Comparison of ENCODE assay signal across 10 mouse cellular contexts in genomic region chr5:148146200-148146823, GRCm38 (mm10).
DNase-seq lines count a peak whose midpoint lies in the region; ATAC-seq and TF ChIP-seq lines count a peak whose summit lies in the region.
"Had no signal": no experiment of that assay in that cellular context is flagged by ENCODE, and none has a peak within 500 bp of the region (broad histone marks: within the 10 kb centered on the region; RNA-seq: fewer than 3 reads in every experiment).

No protein-coding gene starts in this region.

- TF ChIP-seq POLR2A in kidney, adult 2 months (IDR thresholded peaks at IDR 0.05; ENCODE audit: low read depth, low read length) = no peak

- H3K36me3 ChIP-seq in forebrain, embryonic 16.5 days (ENCODE audit: control insufficient read depth, insufficient read depth) = no peaks in the 10 kb centered on the region
- no peaks in the 10 kb centered on the region for H3K36me3 ChIP-seq in hindbrain, postnatal 0 days (ENCODE audit: insufficient read depth, low read length)
- no peaks in the 10 kb centered on the region for H3K36me3 ChIP-seq in kidney, adult 2 months (ENCODE audit: control insufficient read depth, insufficient read depth, low read length)

- H3K27me3 ChIP-seq in forebrain, embryonic 16.5 days (replicated peaks; ENCODE audit: control insufficient read depth, insufficient read depth, low read length) = no peaks in the 10 kb centered on the region
- H3K27me3 ChIP-seq in hindbrain, postnatal 0 days (ENCODE audit: insufficient read depth, low read length) = no peaks in the 10 kb centered on the region
- no peaks in the 10 kb centered on the region for H3K27me3 ChIP-seq in kidney, adult 2 months (replicated peaks; ENCODE audit: control insufficient read depth, insufficient read depth, low read length)

- peaks cover 10% of the 10 kb centered on the region for H3K4me1 ChIP-seq in forebrain, embryonic 16.5 days (replicated peaks; ENCODE audit: control insufficient read depth, insufficient read depth, low read length)
- peaks cover 6% of the 10 kb centered on the region; the same call in 1 of the 2 replicates for H3K4me1 ChIP-seq in hindbrain, postnatal 0 days (ENCODE audit: insufficient read depth, low read length)
- H3K4me1 ChIP-seq in kidney, adult 2 months (ENCODE audit: control insufficient read depth, insufficient read depth, low read length) = no peaks in the 10 kb centered on the region

- H3K27ac ChIP-seq in forebrain, embryonic 16.5 days (ENCODE audit: low read length) = no peak overlapping the region; the same call in 1 of the 2 replicates
- peak overlapping the region; percentile 60 for H3K27ac ChIP-seq in hindbrain, postnatal 0 days
- H3K27ac ChIP-seq in kidney, adult 2 months (ENCODE audit: insufficient read depth, low read depth, low read length) = no peak overlapping the region
- H3K27ac ChIP-seq: liver, embryonic 14.5 days had no signal

- no peak overlapping the region for H3K4me3 ChIP-seq in forebrain, embryonic 16.5 days (replicated peaks; ENCODE audit: low read length)
- no peak overlapping the region for H3K4me3 ChIP-seq in hindbrain, postnatal 0 days (ENCODE audit: low read length)
- no peak overlapping the region for H3K4me3 ChIP-seq in kidney, adult 2 months (ENCODE audit: insufficient read depth, low read depth, low read length)

- H3K4me2 ChIP-seq in forebrain, embryonic 16.5 days (ENCODE audit: low read length) = no peak overlapping the region
- H3K4me2 ChIP-seq in hindbrain, postnatal 0 days (ENCODE audit: low read depth, low read length) = no peak overlapping the region

- H3K9ac ChIP-seq in forebrain, embryonic 16.5 days (replicated peaks; ENCODE audit: low read depth, low read length) = no peak overlapping the region
- no peak overlapping the region for H3K9ac ChIP-seq in hindbrain, postnatal 0 days (replicated peaks; ENCODE audit: low read length)
- H3K9ac ChIP-seq: liver, embryonic 14.5 days had no signal

- TF ChIP-seq CTCF in hindbrain, postnatal 0 days (IDR thresholded peaks at IDR 0.05; ENCODE audit: low read depth) = no peak
- no peak for TF ChIP-seq CTCF in kidney, adult 2 months (conservative IDR thresholded peaks at IDR 0.05; ENCODE audit: insufficient read depth, insufficient read length, low read depth, low read length)

- H3K9me3 ChIP-seq in forebrain, embryonic 16.5 days (ENCODE audit: control insufficient read depth, low read length) = no peaks in the 10 kb centered on the region; the same call in none of the 2 replicates
- 0 out of 2 replicates have a peak, but pooled peaks cover 3% of the 10 kb centered on the region for H3K9me3 ChIP-seq in hindbrain, postnatal 0 days (ENCODE audit: low read length)

- peak; percentile 67 for ATAC-seq in forebrain, embryonic 16.5 days
- ATAC-seq in hindbrain, postnatal 0 days = peak; percentile 58; the same call in 1 of the 2 replicates

- DNase-seq in layer of hippocampus, adult 9-11 months = peak; percentile 20
- no peak for DNase-seq in layer of hippocampus, postnatal 36 days
- DNase-seq in hindbrain, postnatal 0 days (ENCODE audit: low spot score) = peak; percentile 45
- DNase-seq in right cerebral cortex, postnatal 10 days (ENCODE audit: low spot score in 2 of 2) = peak; percentile 62 to 77
- DNase-seq in spleen, postnatal 36 days (ENCODE audit: low spot score in 2 of 2) = no peak
- DNase-seq in kidney, adult 2 months = no peak
- DNase-seq: kidney, postnatal 10 days; thymus, postnatal 25 days had no signal

- 54% methylated on average over 12 of the region's 12 CpGs for WGBS in forebrain, embryonic 16.5 days
- 56% methylated on average over 12 of the region's 12 CpGs for WGBS in hindbrain, postnatal 0 days
- 78% methylated on average over 12 of the region's 12 CpGs for WGBS in kidney, adult 2 months

Comparison
In these comparisons a context has a peak if more than half of its experiments do, and no peak if none do; other contexts are left out.
1. DNase-seq: peak in layer of hippocampus, adult 9-11 months (single experiment), hindbrain, postnatal 0 days (single experiment) and right cerebral cortex, postnatal 10 days (2 of 2); none in layer of hippocampus, postnatal 36 days (0 of 2), spleen, postnatal 36 days (0 of 2) and kidney, adult 2 months (single experiment).